Mouse (Mus musculus): Measurements from ENCODE around the gene Vamp4. TPM values are rescaled to one million over a fixed set of nuclear protein-coding genes. Genes with fewer than 3 reads are reported as not detected.
"Not testable (repeated sequence)": the region's sequence is repeated elsewhere in the genome, so short reads cannot be mapped to it uniquely, and the experiment has no call there.

The Vamp4 gene
- total RNA-seq, 4 experiments from 2014 or later = 16.6 to 19.7 (median 19.2) TPM

DNA sequence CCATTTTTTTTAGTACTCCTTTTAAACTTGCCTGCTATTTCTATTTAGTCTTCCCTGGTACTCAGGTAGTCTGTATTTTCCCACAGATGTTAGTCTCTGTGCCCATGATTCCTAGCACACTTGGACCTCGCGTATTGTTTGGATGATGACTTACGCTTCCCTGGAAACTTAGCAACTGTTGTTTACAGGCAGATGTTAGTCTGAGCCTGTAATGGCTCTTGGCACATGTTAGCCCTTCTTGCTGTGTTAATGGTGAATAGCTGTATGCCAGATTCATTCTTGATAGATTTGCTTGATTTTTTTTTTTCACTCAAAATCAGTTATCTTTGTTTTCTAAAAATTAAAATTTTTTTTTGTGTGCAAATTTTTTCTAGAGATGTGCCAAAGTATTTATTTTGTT lies 18.3 kb downstream of the Vamp4 start:
- no peak for DNase-seq (ENCODE audit: low spot score in 2 of 2)

DNA sequence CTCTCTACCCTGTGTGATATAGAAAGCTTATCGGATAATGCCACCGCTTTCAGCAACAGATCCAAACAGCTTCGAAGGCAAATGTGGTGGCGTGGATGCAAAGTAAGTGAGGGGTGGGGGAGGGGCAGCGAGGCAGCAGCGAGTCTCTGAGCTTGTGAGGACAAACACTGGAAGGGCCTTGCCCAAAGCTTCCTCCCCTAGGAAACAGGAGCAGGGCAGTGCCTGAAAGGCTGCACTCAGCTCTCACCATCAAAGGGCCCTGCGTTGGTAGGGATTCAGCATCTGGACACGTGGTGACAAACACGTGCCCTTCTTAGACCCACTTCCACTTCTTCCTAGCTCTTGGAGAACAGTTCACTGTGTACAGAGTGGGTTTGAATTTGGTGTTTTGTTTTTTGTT lies 19.1 kb downstream of the Vamp4 start:
- DNase-seq (ENCODE audit: low spot score in 2 of 2) = no peak

DNA sequence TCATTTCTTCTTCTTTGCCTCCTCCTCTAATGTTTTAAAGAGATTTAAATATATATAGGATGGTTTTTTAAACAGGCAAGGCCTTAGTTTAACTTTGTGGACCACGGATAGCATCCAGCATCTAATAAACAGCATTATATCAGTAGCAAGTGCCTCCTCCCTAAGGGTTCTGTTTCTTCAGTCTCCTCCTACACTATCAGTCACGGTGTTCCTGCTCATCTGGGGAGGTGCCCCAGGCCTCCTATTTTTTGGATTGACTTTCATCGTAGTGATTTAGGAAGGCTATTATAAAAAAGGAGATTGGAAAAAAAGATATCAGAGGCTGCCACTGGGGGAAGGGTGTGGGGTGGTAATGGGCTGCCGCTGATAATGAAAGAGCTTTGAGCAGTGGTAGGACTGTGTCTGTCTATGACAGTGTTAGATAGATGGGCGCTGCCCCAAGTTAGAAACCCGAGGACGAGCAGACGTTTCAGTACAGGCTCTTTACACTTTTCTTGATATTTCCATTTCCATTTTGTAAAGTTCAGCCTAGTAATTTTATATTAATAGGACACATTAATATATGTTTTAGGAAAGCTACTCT lies 20.2 kb downstream of the Vamp4 start:
- DNase-seq (ENCODE audit: low spot score in 2 of 2) = no peak

DNA sequence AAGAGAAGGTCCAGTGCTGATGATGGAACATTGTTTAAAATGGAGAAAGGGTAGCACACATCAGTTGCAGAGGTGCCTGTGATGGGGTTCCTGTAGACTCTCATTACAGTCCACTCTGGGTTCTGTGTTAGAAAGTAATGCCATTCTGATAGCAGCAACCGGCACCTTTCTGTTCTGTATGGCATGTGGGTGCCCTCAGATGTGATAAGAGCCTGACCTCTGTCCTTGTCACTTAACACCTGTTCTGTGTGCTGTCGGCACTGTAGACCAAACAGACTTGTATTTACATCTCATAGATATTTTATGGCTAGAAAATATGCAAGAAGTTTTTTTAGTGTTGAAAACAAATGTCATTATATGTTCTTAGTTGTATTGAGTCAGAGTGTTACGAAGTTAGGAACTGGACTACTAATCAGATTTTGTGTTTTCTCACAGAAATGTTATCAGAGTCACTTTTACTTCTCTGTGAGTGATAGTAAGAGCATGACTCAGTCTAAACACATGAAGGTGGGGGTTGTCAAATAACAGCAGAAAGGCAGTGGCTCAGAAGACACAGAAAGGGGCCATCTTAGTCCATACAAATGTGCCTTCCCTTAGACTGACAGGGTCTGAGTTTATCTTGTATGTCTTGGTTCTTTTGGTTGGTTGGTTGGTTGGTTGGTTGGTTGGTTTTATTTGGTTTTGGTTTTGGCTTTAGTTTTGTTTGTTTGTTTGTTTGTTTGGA lies 27.2 kb downstream of the Vamp4 start:
- DNase-seq (ENCODE audit: low spot score in 2 of 2) = no peak

DNA sequence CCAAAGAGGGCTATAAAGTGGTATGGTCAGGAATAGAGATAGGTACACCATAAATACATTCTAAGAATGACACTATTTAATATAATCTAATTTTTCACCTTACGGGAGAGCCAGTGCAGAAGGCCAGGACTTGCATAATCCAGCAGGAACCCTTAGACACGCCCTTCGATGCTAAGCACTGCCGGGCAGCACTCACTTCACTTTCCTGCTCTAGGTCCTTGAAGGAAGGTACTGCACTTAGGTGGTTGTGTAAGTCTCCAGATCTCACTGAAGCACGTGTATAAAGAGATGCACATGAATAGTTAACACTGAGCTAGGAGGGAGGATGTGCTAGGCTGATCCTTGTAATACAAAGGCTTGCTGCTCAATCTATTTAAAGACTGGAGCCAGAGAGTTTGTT lies 29.3 kb downstream of the Vamp4 start:
- DNase-seq (ENCODE audit: low spot score in 2 of 2) = no peak

DNA sequence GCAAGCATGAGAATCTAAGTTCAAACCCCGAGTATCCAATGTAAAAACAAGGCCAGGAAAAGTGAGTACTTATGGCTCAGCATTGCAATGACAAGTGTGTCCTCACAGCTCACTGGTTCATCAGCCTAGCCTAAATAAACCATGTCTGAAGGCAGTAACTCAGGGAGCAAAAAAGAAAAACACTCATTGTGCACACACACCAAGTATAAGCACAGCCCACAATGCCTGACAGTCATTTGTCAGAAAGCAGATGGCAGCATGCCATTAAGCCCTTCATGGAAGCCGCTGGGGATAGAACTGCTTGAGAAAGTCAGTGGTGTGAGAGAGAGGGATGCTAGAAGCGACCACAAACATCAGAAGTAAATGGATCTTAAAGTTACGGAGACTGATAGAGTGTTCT lies 31.0 kb downstream of the Vamp4 start:
- no peak for DNase-seq (ENCODE audit: low spot score in 2 of 2)

DNA sequence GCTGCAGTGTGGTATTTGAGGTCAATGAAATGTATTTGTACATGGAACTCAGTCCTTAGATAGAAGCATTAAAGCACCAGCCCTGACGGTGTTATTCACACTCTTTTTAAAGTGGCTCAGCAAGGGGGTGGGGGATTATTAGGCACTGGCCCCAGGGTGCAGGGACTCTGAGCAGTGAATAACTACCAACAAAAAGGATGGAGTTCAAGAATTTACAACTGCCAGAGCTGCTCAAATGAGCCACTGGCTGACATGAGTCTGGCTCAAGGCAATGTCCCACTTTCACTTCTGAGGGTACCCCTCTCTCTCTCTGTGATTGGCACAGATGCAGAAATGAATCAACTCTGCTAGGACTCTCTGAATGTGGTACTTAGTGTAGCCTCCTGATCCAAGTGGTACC lies 37.8 kb downstream of the Vamp4 start:
- no peak for DNase-seq (ENCODE audit: low spot score in 2 of 2)

DNA sequence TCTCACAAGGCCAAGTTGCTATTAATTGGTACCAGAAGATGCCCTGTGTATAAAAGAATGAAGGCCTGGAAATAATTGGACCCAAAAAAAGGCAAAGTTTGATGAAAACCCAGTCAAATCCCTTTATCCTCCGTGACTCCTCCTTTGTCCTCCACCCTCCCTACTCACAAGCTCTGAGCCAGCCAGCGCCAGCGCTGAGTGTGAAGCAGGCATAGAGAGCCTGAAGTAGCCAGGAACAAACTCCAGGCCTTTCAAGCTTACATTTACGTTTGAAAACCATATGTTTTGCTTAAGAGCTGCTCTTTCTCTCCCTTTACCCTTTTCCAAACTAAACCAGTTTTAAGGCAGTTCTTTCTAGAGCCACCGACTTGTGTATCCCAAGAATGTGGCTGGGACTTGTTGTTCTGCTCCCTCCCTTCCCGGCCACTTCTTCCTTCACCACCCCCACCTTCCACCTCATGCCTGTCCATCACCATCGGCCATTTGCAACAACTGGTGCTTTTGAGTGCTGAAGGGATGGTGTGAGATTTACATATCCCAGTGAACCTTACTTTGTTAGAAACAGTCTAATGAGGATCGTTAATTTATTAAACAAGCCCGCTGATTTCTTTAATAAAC lies 39.4 kb downstream of the Vamp4 start:
- no peak for DNase-seq (ENCODE audit: low spot score in 2 of 2)

DNA sequence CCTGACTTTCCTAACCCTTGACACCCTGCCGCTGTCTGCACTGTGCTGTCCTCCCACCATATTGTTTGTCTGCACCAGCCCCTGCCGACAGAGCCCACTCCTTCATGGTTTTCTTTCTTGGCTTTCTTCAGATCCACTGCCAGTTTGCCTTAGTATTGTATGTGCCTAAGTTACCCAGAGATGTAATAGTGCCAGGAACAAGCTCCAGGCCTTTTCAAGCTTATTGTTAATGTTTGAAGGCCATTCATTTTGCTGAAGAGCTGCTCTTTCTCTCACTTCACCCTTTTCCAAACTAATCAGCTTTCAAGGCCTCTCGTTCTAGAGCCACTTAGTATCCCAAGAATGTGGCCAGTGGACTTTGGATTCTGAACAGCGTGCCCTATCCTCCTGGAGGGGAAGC lies 40.9 kb downstream of the Vamp4 start:
- DNase-seq (ENCODE audit: low spot score in 2 of 2) = no peak

DNA sequence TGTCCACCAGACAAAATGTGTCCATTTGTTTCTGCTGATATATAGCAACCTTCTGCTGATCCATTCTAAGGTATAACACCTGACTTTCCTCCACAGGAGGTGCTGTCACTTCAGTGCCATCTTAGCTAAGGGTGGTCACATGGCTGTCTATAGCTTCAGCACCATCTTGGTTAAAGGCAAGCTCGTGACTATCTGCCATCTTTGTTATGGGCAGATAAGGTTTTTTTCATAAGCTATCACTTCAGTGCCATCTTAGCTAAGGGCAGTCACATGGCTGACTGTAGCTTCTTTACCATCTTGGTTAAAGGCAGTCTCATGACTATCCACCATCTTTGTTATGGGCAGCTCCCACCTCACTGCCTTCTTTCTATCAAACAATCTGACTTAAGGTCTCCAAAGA lies 45.2 kb downstream of the Vamp4 start:
- DNase-seq (ENCODE audit: low spot score in 2 of 2) = no peak

DNA sequence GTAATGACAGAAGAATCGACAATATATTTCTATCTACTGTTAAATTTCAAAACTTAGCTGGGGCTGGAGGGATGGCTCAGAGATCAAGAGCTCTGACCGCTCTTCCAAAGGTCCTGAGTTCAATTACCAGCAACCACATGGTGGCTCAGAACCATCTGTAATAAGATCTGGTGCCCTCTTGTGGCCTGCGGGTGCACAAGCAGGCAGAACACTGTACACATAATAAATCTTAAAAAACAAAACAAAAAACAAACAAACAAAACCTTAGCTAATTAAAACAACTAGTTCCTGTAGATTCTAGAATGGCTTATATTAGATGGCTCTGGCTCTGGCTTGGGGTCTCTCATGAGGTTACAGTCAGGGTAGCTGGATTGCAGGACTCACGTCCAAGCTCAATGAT lies 50.2 kb downstream of the Vamp4 start:
- no peak for DNase-seq (ENCODE audit: low spot score in 2 of 2)

DNA sequence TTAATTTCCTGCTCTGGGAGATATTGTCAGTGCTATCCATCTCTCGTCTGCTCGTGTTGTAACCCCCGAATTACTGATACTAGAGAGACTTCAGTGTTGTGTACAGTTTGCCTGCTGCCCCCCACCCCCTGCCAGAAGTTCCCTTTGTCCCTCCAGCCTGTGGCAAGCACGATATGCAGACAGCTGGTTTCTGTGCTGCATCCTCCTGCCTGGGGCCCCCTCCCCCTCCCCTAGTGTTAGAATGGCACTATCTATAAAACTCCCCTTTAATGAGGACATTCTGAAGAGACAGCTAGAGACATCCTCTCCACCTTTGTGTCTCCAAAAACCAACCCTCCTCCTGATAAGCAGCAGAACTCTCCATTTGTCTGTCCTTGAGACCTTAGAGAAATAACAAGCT lies 53.6 kb downstream of the Vamp4 start:
- no peak for DNase-seq (ENCODE audit: low spot score in 2 of 2)

DNA sequence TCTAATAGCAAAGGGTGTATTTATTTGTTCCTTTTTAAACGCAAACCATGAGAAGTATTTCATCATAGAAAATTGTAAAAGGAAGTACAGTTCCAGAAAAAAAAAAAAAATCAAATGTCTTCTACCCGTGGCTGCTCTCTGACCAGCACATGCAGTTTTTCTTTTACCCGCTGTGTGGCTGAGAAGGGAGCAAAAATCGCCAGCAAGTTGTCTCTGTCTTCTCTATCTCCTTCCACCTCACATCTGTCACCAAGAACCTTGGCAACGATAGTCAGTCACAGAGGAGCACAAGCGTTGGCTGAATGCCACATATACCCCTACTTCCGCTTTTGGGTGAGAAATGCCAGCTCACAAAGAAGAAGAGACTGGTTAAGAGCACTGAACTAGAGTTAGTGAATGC lies 54.9 kb downstream of the Vamp4 start:
- DNase-seq (ENCODE audit: low spot score in 2 of 2) = no peak

DNA sequence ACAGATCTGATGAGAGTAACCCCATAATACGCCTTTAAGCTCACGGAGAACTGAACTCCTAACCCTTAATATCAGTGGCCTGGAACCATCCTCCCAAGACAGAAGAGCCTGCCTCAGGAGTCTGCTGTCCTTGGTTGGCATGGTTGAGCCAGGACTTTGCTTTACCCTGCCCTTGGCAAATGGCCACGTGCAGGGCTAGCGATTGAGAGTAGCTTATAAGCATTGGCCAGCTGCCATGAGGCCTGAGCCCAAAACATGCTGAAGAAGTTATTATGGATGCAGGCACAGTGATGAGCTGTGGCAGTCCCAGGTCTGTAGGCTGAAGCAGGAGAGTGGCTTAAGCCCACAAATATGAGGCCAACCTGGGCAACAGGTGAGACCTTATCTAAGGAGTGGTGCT lies 57.5 kb downstream of the Vamp4 start:
- DNase-seq (ENCODE audit: low spot score in 2 of 2) = not testable (repeated sequence)

DNA sequence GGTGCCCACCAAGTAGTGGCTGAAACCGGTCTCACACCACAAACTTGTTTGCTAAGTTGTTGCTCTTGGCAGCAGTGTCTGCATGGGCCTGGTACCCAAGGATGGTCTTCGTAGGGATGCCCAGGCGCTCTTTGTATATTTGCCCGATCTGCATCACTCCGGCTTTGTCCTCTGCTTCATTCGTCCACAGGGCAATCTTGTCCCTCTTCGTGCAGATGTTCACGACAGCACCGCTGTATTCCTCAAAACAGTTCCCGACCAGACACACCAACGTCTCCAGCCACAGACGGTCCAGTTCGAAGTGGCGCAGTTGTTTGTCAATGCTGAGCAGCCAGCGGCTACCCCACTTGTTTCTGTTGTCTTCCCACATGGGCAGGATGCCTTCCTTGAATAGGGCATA lies 58.0 kb downstream of the Vamp4 start:
- DNase-seq (ENCODE audit: low spot score in 2 of 2) = not testable (repeated sequence)

DNA sequence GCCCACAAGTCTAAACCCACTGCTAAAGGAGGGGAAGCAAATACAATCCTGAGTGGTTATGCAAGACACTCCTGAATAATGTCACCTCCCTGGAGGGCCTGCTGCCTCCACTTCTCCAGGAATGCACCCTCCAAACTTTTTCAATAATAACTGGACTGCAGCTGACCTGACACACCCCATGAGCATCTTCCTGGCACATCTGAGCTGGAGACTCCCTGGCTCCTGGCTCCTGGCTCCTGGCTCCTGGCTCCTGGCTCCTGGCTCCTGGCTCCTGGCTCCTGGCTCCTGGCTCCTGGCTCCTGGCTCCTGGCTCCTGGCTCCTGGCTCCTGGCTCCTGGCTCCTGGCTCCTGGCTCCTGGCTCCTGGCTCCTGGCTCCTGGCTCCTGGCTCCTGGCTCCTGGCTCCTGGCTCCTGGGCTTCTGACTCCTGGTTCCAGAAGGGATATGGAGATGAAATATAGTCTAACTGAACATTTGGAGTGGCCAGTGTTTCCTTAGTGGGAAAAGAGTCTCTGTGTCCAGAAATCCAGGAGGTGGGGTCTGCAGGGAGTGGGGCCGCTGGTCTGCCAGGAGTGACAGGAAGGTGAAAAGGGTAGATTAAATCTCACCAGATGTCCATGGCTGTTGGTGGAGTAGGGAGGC lies 65.1 kb downstream of the Vamp4 start:
- DNase-seq (ENCODE audit: low spot score in 2 of 2) = peak; percentile 40 to 66

DNA sequence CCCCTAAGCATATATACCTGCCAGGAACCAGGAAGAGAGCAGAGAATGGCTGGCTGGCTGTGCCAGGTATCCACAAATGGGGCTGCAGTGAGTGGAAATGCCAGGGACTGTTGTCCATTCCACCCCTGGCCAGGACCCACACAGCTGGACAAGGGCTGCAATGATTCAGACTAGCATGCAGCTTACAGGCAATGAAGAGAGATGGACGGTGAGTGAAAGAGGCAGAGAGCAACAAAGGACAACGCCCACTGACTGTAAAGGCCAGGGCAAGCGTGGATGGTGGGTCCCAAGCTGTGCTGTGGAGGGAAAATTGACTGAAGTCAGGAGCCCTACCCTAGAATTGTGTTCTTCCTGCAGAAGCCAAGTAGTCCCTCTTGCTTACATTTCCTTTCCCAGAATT lies 66.2 kb downstream of the Vamp4 start:
- DNase-seq (ENCODE audit: low spot score in 2 of 2) = no peak

DNA sequence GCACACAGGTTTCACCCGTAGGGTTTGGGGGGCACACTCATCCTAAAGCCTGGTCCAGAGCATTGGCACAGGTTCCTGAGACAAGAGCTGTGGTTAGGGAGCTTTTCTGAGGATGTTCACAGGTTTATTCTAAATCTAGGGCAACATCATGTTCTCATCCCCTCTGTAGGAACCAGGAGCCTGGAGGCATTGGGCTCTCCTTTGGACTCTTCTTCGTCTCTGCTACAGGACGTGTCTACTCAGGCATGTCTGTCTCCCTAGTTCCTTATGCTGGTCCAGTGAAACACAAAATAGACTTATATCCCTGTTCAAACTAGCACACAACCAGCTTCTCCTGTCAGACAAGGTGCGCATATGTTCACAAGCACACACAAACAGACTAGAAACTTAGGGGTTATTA lies 68.2 kb downstream of the Vamp4 start:
- no peak for DNase-seq (ENCODE audit: low spot score in 2 of 2)

DNA sequence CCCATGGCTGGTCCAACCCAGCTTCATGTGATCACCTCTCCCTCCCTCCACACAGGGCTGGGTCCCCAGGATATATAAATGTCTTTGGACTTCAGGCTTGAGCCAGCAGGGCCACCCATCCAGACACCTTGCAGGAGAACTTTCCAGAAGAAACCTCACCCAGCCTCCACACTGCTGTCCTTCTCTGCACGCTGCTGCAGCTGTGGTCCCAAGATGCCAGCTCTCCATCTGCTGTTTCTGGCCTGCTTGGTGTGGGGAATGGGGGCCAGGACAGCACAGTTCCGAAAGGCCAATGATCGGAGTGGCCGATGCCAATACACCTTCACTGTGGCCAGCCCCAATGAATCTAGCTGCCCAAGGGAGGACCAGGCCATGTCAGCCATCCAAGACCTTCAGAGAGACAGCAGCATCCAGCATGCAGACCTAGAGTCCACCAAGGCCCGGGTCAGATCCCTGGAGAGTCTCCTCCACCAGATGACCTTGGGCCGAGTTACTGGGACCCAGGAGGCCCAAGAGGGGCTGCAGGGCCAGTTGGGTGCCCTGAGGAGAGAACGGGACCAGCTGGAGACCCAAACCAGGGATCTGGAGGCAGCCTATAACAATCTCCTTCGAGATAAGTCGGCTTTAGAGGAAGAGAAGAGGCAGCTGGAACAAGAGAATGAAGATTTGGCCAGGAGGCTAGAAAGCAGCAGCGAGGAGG lies 68.9 kb downstream of the Vamp4 start, which contains the start of gene Myoc:
Gene Myoc (plus strand): TSS at position 105 of the 700 bp plus-strand sequence.
- peak in 1 of 2 experiments; percentile 39 for DNase-seq (ENCODE audit: low spot score in 2 of 2)

DNA sequence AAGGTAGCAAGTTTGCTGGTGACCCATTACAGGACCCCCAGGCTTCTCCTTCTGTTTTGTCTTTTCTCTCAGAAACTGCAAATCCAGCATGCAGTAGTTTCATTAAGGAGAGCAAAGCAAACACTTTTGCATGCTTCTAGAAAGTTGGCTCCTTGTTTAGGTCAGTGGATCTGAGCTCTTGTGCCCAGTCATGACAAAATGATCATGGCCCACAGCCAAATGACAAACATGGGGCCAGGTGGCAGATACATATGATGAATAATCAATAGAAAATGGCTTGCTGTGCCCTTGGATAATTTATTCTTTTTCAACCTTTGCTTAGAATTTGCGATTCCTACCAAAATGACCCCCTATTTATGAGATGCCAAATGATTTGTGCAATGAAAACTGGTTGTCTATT lies 69.5 kb downstream of the Vamp4 start:
- no peak for DNase-seq (ENCODE audit: low spot score in 2 of 2)

DNA sequence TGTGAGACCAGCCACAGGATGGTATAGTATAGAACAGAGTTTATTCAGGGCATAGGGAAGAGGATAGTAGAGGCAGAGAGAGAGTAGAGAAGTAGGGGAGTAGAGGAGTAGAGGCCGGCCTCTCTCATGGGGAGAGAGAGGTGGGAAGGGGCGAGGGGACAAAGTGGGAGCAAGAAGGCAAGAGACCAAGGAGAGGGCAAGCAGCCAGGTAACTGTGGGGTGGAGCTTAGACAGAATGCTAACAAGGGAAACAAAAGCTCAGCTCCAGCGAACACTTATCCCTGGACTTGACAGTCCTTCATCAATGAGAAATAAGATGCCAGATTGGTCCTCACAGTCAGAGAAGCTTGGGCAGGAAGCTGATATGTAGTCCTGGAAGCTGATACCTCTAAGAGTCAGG lies 72.3 kb downstream of the Vamp4 start:
- DNase-seq (ENCODE audit: low spot score in 2 of 2) = no peak

DNA sequence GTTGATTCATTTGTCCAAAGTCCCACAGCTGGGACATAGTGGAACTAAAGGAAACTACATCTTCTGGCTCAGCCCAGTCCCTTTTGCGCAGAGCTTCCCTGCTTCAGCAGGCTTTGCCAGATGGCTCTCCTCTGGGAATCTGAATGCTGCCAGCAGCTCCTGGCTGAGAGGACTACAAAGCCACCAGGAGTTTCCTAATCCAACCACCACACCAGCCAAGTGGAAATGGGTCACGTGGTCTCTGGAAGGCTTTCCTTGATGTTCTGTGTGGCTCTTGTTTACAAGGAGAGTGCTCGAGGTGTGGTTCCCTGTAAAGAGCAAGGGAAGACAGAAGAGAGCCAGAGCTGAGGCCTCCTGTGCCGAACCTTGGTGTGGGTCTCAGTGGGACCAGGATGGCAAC lies 73.4 kb downstream of the Vamp4 start:
- DNase-seq (ENCODE audit: low spot score in 2 of 2) = peak; percentile 89 to 92
